Mouse (Mus musculus) ES-E14 (cell line): ENCODE data around the gene Nhsl1. TPM values are rescaled to one million over a fixed set of nuclear protein-coding genes. Genes with fewer than 3 reads are reported as not detected.

Experiments used
- DNase-seq: peaks from one replicate; pipeline ENCODE4 v3.0.0-alpha.2; 2013; ENCODE audit warnings: low read depth, low spot score
- H3K27ac ChIP-seq: 2 replicates; pipeline ENCODE4 v1.5.1; 2012; ENCODE audit warnings: low read depth, mild to moderate bottlenecking, low read length, moderate library complexity, mixed read lengths; ENCODE audit not compliant: poor library complexity, insufficient read depth, severe bottlenecking
- H3K36me3 ChIP-seq: 2 replicates; pipeline ENCODE4 v1.6.1; 2012; ENCODE audit warnings: mild to moderate bottlenecking, low read length, moderate library complexity, mixed read lengths; ENCODE audit not compliant: control insufficient read depth, poor library complexity, insufficient read depth, severe bottlenecking
- H3K4me1 ChIP-seq, 2 experiments: fragments of 150-350 bp in 1 of 2; sonication (generic) in 1 of 2; 2 replicates each; pipeline ENCODE4 v1.6.1; 2012; ENCODE audit warnings: low read length in 2 of 2, mild to moderate bottlenecking in 1 of 2, mixed read lengths in 1 of 2; ENCODE audit not compliant: control insufficient read depth in 2 of 2, insufficient read depth in 2 of 2, poor library complexity in 1 of 2
- H3K4me3 ChIP-seq, 2 experiments: fragments of 150-350 bp in 1 of 2; sonication (generic) in 1 of 2; 2 replicates each; pipeline ENCODE4 v1.5.1; 2012; ENCODE audit warnings: low read length in 2 of 2, low read depth in 1 of 2, mild to moderate bottlenecking in 1 of 2, mixed read lengths in 1 of 2; ENCODE audit not compliant: insufficient read depth in 1 of 2, poor library complexity in 1 of 2, severe bottlenecking in 1 of 2
- H3K9ac ChIP-seq: 2 replicates; pipeline ENCODE4 v1.6.1; 2012; ENCODE audit warnings: low read depth, mild to moderate bottlenecking, low read length, mixed read lengths; ENCODE audit not compliant: poor library complexity, insufficient read depth, severe bottlenecking
- H3K9me3 ChIP-seq: fragments of 150-350 bp; sonication (generic); 2 replicates; pipeline ENCODE4 v1.6.1; 2012; ENCODE audit warnings: low read depth, mild to moderate bottlenecking, low read length; ENCODE audit not compliant: control insufficient read depth, insufficient read depth
- CHD2 ChIP-seq: IDR thresholded peaks from 2 replicates; pipeline ENCODE4 v1.6.1; 2014; ENCODE audit warnings: mild to moderate bottlenecking, low read depth, low read length, inconsistent platforms
- HCFC1 ChIP-seq: IDR thresholded peaks from 2 replicates; pipeline ENCODE4 v1.6.1; 2012; ENCODE audit warnings: low read length, inconsistent platforms, borderline replicate concordance; ENCODE audit not compliant: insufficient read depth
- MAFK ChIP-seq: IDR thresholded peaks from 2 replicates; pipeline ENCODE4 v1.6.1; 2014; ENCODE audit warnings: mild to moderate bottlenecking, low read depth, low read length, inconsistent platforms; ENCODE audit not compliant: insufficient read depth
- ZC3H11A ChIP-seq: IDR thresholded peaks from 2 replicates; pipeline ENCODE4 v1.6.1; 2012; ENCODE audit warnings: low read depth, mild to moderate bottlenecking, inconsistent platforms, low read length, borderline replicate concordance
- ZNF384 ChIP-seq: IDR thresholded peaks from 2 replicates; pipeline ENCODE4 v1.6.1; 2012; ENCODE audit warnings: low read depth, low read length, inconsistent platforms
- in situ Hi-C, 2 experiments: fragments of 600-800 bp; cut with MboI; formaldehyde crosslinking; loops; one replicate each; pipeline ENCODE4 v1.15.1; 2025; ENCODE audit warnings: low sequenced_read_pairs in 2 of 2, inconsistent platforms in 1 of 2; ENCODE audit not compliant: unreplicated experiment in 2 of 2
- total RNA-seq: library from RNA; depleted of rRNA; stranded (reverse); fragments of 300-350 nt; gene quantifications from 2 replicates; pipeline ENCODE4 v1.2.3, GENCODE M21; 2012

The Nhsl1 gene
- total RNA-seq, 1 experiment = 7.7 TPM

- Histone ChIP-seq H3K9ac (no peak overlapping the region), H3K9me3 (no peaks in the 10 kb centered on the region), H3K4me1 (peaks cover 6 to 7% of the 10 kb centered on the region in 2 experiments; a peak in 2 of 4 replicates), H3K4me3 (no peak overlapping the region), H3K36me3 (no peaks in the 10 kb centered on the region), H3K27ac (no peak overlapping the region)
- DNase-seq = no peak
- TF ChIP-seq HCFC1 (no peak), CHD2 (no peak), MAFK (no peak), ZNF384 (no peak), ZC3H11A (no peak)
- in situ Hi-C loops = no loop called here
These were observed 117.2 kb downstream of the Nhsl1 start for GRCm38 (mm10) chr10:18435938-18436337.

- Histone ChIP-seq H3K9me3 (no peaks in the 10 kb centered on the region), H3K4me1 (peaks cover 0 to 6% of the 10 kb centered on the region in 2 experiments; a peak in 1 of 4 replicates), H3K4me3 (no peak overlapping the region), H3K9ac (no peak overlapping the region), H3K36me3 (no peaks in the 10 kb centered on the region), H3K27ac (no peak overlapping the region)
- DNase-seq = no peak
- in situ Hi-C loops = no loop called here
- no peak for TF ChIP-seq ZC3H11A
- TF ChIP-seq ZNF384 = no peak
- TF ChIP-seq HCFC1 = no peak
- TF ChIP-seq CHD2 = no peak
- no peak for TF ChIP-seq MAFK
These were observed 118.8 kb downstream of the Nhsl1 start for GRCm38 (mm10) chr10:18437584-18437983.

GRCm38 (mm10) chr10:18445603-18446358, 127.0 kb downstream of the Nhsl1 start:
- H3K4me3 ChIP-seq = no peak overlapping the region

GRCm38 (mm10) chr10:18446359-18446820, 127.6 kb downstream of the Nhsl1 start:
- in situ Hi-C loops = no loop called here
- no peak overlapping the region for H3K4me3 ChIP-seq
- DNase-seq = no peak
- H3K36me3 ChIP-seq = no peaks in the 10 kb centered on the region
- peaks cover 3 to 21% of the 10 kb centered on the region in 2 experiments; a peak in 3 of 4 replicates for H3K4me1 ChIP-seq
- H3K27ac ChIP-seq = peak overlapping the region; percentile 65; the same call in 1 of the 2 replicates
- H3K9ac ChIP-seq = no peak overlapping the region
- H3K9me3 ChIP-seq = no peaks in the 10 kb centered on the region
- TF ChIP-seq CHD2 (no peak), HCFC1 (no peak), MAFK (no peak), ZC3H11A (no peak), ZNF384 (no peak)

More at GRCm38 (mm10) chr10:18445603-18446358, 127.0 kb downstream of the Nhsl1 start:
- H3K36me3 ChIP-seq = no peaks in the 10 kb centered on the region
- in situ Hi-C loops = no loop called here
- no peak overlapping the region for H3K9ac ChIP-seq
- TF ChIP-seq CHD2 (no peak), MAFK (no peak), ZC3H11A (no peak), HCFC1 (no peak), ZNF384 (no peak)
- no peaks in the 10 kb centered on the region for H3K9me3 ChIP-seq
- H3K27ac ChIP-seq = peak overlapping the region; percentile 65; the same call in 1 of the 2 replicates
- DNase-seq = no peak
- H3K4me1 ChIP-seq = peaks cover 3 to 20% of the 10 kb centered on the region in 2 experiments; a peak in 3 of 4 replicates
